Mouse (Mus musculus): ENCODE data around the gene Tmem37. TPM values are rescaled to one million over a fixed set of nuclear protein-coding genes. Genes with fewer than 3 reads are reported as not detected.

Tmem37 gene
- polyA plus RNA-seq, 1 experiment from 2014 or later = 7.3 TPM

GRCm38 (mm10) chr1:120072900-120073299, 974 bp downstream of the Tmem37 start:
- peak overlapping the region; percentile 52 for H3K4me3 ChIP-seq
- H3K9me3 ChIP-seq (replicated peaks) = no peaks in the 10 kb centered on the region
- WGBS = 4% methylated on average over 16 of the region's 16 CpGs
- no peak for ATAC-seq (replicated peaks; ENCODE audit: insufficient number of reproducible peaks, insufficient read depth, low FRiP score, low read depth)
- peak overlapping the region; percentile 55 for H3K9ac ChIP-seq
- no peaks in the 10 kb centered on the region for H3K36me3 ChIP-seq
- H3K27me3 ChIP-seq = no peaks in the 10 kb centered on the region
- peak overlapping the region; percentile 93 for H3K4me2 ChIP-seq
- no peak overlapping the region for H3K27ac ChIP-seq
- H3K4me1 ChIP-seq (replicated peaks) = peaks cover 25% of the 10 kb centered on the region

- Histone ChIP-seq H3K27ac (no peak overlapping the region), H3K4me2 (no peak overlapping the region), H3K27me3 (no peaks in the 10 kb centered on the region), H3K4me1 (replicated peaks) (peaks cover 25% of the 10 kb centered on the region), H3K9me3 (replicated peaks) (no peaks in the 10 kb centered on the region), H3K36me3 (no peaks in the 10 kb centered on the region), H3K9ac (no peak overlapping the region), H3K4me3 (no peak overlapping the region)
- ATAC-seq (replicated peaks; ENCODE audit: insufficient number of reproducible peaks, insufficient read depth, low FRiP score, low read depth) = no peak
- WGBS = 82% methylated on average over 4 of the region's 4 CpGs
Measured at GRCm38 (mm10) chr1:120071133-120071532, 2.7 kb downstream of the Tmem37 start.

GRCm38 (mm10) chr1:120070168-120070567, 3.7 kb downstream of the Tmem37 start:
- Histone ChIP-seq H3K36me3 (no peaks in the 10 kb centered on the region), H3K27ac (no peak overlapping the region), H3K4me3 (no peak overlapping the region), H3K27me3 (no peaks in the 10 kb centered on the region), H3K9ac (no peak overlapping the region), H3K4me1 (replicated peaks) (peaks cover 25% of the 10 kb centered on the region), H3K9me3 (replicated peaks) (no peaks in the 10 kb centered on the region), H3K4me2 (no peak overlapping the region)
- WGBS = 65% methylated on average over 6 of the region's 6 CpGs
- no peak for ATAC-seq (replicated peaks; ENCODE audit: insufficient number of reproducible peaks, insufficient read depth, low FRiP score, low read depth)

- Histone ChIP-seq H3K4me3 (no peak overlapping the region), H3K27me3 (no peaks in the 10 kb centered on the region), H3K27ac (no peak overlapping the region), H3K4me2 (no peak overlapping the region), H3K9ac (no peak overlapping the region), H3K4me1 (replicated peaks) (peaks cover 17% of the 10 kb centered on the region), H3K9me3 (replicated peaks) (no peaks in the 10 kb centered on the region), H3K36me3 (no peaks in the 10 kb centered on the region)
- 61% methylated on average over 5 of the region's 5 CpGs for WGBS
- no peak for ATAC-seq (replicated peaks; ENCODE audit: insufficient number of reproducible peaks, insufficient read depth, low FRiP score, low read depth)
Measured at GRCm38 (mm10) chr1:120069120-120069519, 4.8 kb downstream of the Tmem37 start.

- Histone ChIP-seq H3K36me3 (no peaks in the 10 kb centered on the region), H3K9me3 (replicated peaks) (no peaks in the 10 kb centered on the region), H3K4me2 (no peak overlapping the region), H3K4me1 (replicated peaks) (no peaks in the 10 kb centered on the region), H3K9ac (no peak overlapping the region), H3K4me3 (no peak overlapping the region), H3K27me3 (no peaks in the 10 kb centered on the region), H3K27ac (no peak overlapping the region)
- WGBS = 83% methylated on average over 3 of the region's 3 CpGs
- ATAC-seq (replicated peaks; ENCODE audit: insufficient number of reproducible peaks, insufficient read depth, low FRiP score, low read depth) = no peak
Measured at GRCm38 (mm10) chr1:120066625-120067024, 7.2 kb downstream of the Tmem37 start.

DNA sequence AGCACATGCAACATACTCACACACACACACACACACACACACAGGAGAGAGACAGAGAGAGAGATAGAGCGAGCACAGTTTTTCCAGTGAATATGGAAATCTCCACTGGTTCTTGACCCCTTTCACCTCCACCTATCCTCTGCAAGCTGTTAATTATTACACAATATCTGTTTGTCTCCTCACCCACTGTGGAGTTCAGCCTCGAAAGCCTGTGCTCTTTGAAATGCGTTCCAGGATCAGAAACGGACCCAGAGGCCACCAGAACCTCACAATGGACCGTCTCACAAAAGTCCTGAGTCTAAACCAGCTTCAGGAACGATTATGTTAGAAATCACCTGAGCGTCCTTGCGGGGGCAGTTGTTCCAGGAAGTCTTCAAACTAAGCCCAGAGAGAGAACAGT, 7.7 kb downstream of the Tmem37 start:
- H3K9ac ChIP-seq = no peak overlapping the region
- 84% methylated on average over 8 of the region's 8 CpGs for WGBS
- H3K4me2 ChIP-seq = no peak overlapping the region
- no peak overlapping the region for H3K27ac ChIP-seq
- no peaks in the 10 kb centered on the region for H3K27me3 ChIP-seq
- H3K4me3 ChIP-seq = no peak overlapping the region
- no peaks in the 10 kb centered on the region for H3K4me1 ChIP-seq (replicated peaks)
- H3K36me3 ChIP-seq = no peaks in the 10 kb centered on the region
- no peaks in the 10 kb centered on the region for H3K9me3 ChIP-seq (replicated peaks)
- no peak for ATAC-seq (replicated peaks; ENCODE audit: insufficient number of reproducible peaks, insufficient read depth, low FRiP score, low read depth)

- Histone ChIP-seq H3K27ac (no peak overlapping the region), H3K4me3 (no peak overlapping the region)
- WGBS = 88% methylated on average over 11 of the region's 11 CpGs
Measured at GRCm38 (mm10) chr1:120064036-120064682, 9.7 kb downstream of the Tmem37 start.

DNA sequence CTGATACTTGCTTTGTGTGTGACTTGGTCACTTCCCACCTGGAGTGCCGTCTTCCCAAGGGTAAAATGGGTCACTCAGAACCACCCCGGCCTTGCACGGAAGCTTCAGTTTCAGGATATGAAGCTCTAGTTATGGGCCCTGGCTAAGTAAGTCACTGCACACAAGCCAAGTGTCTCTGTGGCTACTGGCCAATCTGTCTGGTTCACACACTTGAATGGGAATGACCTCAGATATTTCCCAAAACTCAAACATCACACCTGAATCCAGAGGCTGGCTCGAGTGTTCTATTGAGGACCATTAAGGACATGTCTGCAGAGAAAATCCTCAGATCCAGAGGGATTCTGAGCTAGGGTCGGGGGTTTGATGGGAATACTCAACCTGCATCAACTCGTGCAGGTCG, 11.6 kb downstream of the Tmem37 start:
- Histone ChIP-seq H3K36me3 (no peaks in the 10 kb centered on the region), H3K27me3 (no peaks in the 10 kb centered on the region), H3K4me1 (replicated peaks) (no peaks in the 10 kb centered on the region; the same call in 1 of the 2 replicates), H3K4me3 (no peak overlapping the region), H3K9me3 (replicated peaks) (no peaks in the 10 kb centered on the region), H3K27ac (no peak overlapping the region), H3K4me2 (no peak overlapping the region), H3K9ac (no peak overlapping the region)
- 90% methylated on average over 7 of the region's 7 CpGs for WGBS
- no peak for ATAC-seq (replicated peaks; ENCODE audit: insufficient number of reproducible peaks, insufficient read depth, low FRiP score, low read depth)

More at GRCm38 (mm10) chr1:120064036-120064682, 9.7 kb downstream of the Tmem37 start:
- Histone ChIP-seq H3K4me1 (replicated peaks) (no peaks in the 10 kb centered on the region), H3K9me3 (replicated peaks) (no peaks in the 10 kb centered on the region), H3K4me2 (no peak overlapping the region), H3K27me3 (no peaks in the 10 kb centered on the region), H3K36me3 (no peaks in the 10 kb centered on the region), H3K9ac (no peak overlapping the region)
- no peak for ATAC-seq (replicated peaks; ENCODE audit: insufficient number of reproducible peaks, insufficient read depth, low FRiP score, low read depth)

DNA sequence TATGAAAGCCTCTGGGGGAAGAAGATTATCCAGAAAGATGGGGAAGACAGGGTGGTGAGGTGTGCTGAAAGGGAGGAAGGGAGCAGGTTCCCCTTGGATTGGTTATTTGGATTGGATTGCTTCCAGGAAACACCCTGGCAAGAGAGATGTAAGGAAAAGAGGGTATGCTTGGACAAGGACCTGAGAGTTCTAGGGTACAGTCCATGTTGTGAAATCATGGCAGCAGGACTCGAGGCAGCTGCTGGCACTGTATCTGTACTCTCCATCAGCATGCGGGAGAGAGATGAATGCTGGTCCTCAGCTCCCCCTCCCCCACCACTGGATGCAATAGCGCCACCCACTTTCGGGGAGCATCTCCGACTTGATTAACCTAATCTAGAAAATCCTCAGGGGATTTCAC, 13.2 kb downstream of the Tmem37 start:
- 62% methylated on average over 5 of the region's 5 CpGs for WGBS
- H3K4me2 ChIP-seq = no peak overlapping the region
- ATAC-seq (replicated peaks; ENCODE audit: insufficient number of reproducible peaks, insufficient read depth, low FRiP score, low read depth) = no peak
- no peaks in the 10 kb centered on the region for H3K9me3 ChIP-seq (replicated peaks)
- H3K4me1 ChIP-seq (replicated peaks) = peaks cover 3% of the 10 kb centered on the region; the same call in 1 of the 2 replicates
- no peak overlapping the region for H3K27ac ChIP-seq
- no peaks in the 10 kb centered on the region for H3K36me3 ChIP-seq
- H3K27me3 ChIP-seq = no peaks in the 10 kb centered on the region
- H3K9ac ChIP-seq = no peak overlapping the region
- no peak overlapping the region for H3K4me3 ChIP-seq

DNA sequence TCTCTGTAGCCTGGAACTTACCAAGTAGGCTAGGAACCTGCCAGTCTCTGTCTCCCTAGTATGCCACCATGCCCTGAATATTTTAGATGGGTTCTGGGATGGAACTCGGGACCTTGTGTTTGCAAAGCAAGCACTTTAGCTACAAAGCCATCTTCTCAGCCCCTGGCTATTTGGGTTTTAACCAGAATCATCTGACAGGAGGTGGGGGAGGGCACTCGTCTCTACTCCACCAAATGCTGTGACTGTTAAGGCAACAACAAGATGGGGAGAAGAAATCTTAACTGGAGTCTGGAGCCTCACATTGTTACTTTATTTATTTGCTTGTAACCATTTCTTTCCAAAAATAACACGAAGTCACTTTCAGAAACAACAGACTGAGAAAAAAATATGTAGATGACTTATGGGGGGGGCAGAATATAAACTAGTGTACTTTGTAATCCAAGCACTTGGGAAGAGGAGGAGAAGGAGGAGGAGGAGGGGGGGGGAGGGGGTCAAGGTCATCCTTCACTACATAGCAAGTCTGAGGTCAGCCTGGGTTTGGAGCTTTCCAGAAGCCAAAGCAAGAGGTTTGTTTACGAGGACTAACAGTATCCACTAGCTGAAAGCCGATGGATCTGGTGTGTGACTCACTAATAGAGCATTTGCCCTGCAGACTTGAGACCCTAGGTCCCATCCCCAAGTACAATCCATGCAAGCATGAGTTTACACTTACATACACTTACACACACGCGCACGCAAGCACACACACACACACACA, 16.0 kb downstream of the Tmem37 start:
- H3K27me3 ChIP-seq = no peaks in the 10 kb centered on the region
- no peak overlapping the region for H3K27ac ChIP-seq
- WGBS = 64% methylated on average over 8 of the region's 8 CpGs
- ATAC-seq (replicated peaks; ENCODE audit: insufficient number of reproducible peaks, insufficient read depth, low FRiP score, low read depth) = no peak
- H3K4me3 ChIP-seq = no peak overlapping the region
- peaks cover 3% of the 10 kb centered on the region; the same call in 1 of the 2 replicates for H3K4me1 ChIP-seq (replicated peaks)
- H3K9ac ChIP-seq = no peak overlapping the region
- no peaks in the 10 kb centered on the region for H3K36me3 ChIP-seq
- no peaks in the 10 kb centered on the region for H3K9me3 ChIP-seq (replicated peaks)
- no peak overlapping the region for H3K4me2 ChIP-seq

- Histone ChIP-seq H3K36me3 (no peaks in the 10 kb centered on the region), H3K4me3 (no peak overlapping the region), H3K4me2 (no peak overlapping the region), H3K27ac (no peak overlapping the region), H3K9me3 (replicated peaks) (no peaks in the 10 kb centered on the region), H3K9ac (no peak overlapping the region), H3K4me1 (replicated peaks) (peaks cover 3% of the 10 kb centered on the region; the same call in 1 of the 2 replicates), H3K27me3 (no peaks in the 10 kb centered on the region)
- 60% methylated on average over 14 of the region's 14 CpGs for WGBS
- no peak for ATAC-seq (replicated peaks; ENCODE audit: insufficient number of reproducible peaks, insufficient read depth, low FRiP score, low read depth)
Measured at GRCm38 (mm10) chr1:120057044-120057443, 16.8 kb downstream of the Tmem37 start.

GRCm38 (mm10) chr1:120056236-120056635, 17.6 kb downstream of the Tmem37 start:
- Histone ChIP-seq H3K9me3 (replicated peaks) (no peaks in the 10 kb centered on the region), H3K9ac (no peak overlapping the region), H3K27ac (no peak overlapping the region), H3K27me3 (no peaks in the 10 kb centered on the region), H3K4me2 (no peak overlapping the region), H3K4me1 (replicated peaks) (peaks cover 3% of the 10 kb centered on the region; the same call in 1 of the 2 replicates), H3K4me3 (no peak overlapping the region), H3K36me3 (no peaks in the 10 kb centered on the region)
- WGBS = 68% methylated on average over 7 of the region's 7 CpGs
- no peak for ATAC-seq (replicated peaks; ENCODE audit: insufficient number of reproducible peaks, insufficient read depth, low FRiP score, low read depth)

Measured in heart, embryonic 15.5 days (tissue).